Mouse (Mus musculus) skeletal muscle tissue, adult 2 months (tissue): ENCODE results near the gene Bpifb4.

Experiments
- DNase-seq: peaks from one replicate; pipeline ENCODE4 v3.0.0-alpha.2; 2012; ENCODE audit warnings: low read depth, low spot score

Bpifb4 gene

GRCm38 (mm10) chr2:154005094-154005493 is 67.1 kb downstream of the Bpifb4 start:
- no peak for DNase-seq

- no peak for DNase-seq
Observed at GRCm38 (mm10) chr2:154005734-154006133, 67.7 kb downstream of the Bpifb4 start.

DNA sequence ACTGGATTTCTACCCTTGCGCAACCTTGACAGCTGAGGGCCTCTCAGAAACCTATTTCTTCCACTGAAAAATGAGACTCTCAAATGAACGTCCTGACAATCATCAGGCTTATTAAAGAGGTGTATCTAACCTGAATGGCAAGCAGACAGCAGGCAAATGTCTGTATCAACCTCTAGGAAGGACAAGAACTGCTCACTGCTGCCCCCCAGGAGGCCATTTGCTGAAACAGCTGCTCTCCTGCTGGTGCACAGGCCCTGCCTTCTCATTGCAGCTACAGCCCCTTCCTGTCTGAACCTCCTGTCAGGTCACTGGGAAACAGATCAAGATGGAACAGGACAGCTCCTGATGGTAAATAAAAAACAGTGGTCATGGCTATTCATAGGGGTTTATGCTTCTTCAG is 68.3 kb downstream of the Bpifb4 start:
- no peak for DNase-seq

DNA sequence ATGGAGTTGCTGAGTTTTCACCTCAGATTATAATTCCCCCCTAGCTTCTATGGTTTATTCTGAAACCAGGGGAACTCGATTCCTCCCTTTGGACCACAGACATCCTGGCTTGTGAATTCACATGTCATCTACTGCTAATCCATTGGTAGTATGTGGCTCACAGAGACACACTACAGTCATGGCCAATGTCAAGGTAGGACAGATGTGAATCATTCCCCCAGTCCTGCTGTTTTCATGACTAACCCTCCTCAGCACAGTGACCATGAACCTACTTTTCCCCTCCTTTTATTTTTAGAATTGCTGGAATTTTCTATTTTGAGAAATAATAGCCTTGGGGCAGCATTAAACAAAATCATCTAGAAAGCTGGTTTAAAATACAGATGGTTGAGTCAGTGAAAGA is 69.4 kb downstream of the Bpifb4 start:
- no peak for DNase-seq

DNA sequence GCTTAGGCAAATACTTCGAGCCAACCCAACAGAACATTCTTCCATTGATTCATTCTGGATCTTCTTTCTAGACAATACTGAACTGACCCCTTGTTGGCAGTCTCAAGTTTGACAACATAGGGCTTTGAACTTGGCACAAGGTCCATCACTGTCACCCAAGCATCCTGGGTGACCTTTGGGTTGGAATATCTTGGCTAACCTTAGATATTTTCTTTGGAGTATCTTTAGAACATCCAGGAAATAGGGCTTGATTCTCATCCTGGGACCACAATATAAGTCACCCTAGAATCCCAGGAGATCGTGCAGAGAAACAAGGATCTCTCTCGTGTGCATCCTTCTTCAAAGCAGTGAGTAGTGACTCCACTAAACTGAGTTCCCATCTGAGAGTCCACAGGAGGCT is 70.0 kb downstream of the Bpifb4 start, which contains the start of gene Bpifa2:
Gene Bpifa2, plus strand, starts transcription at position 301 of the 400 bp plus-strand sequence.
- DNase-seq = no peak
